Mouse (Mus musculus): Measurements from ENCODE around the gene Mea1.

Mea1 gene

GRCm38 (mm10) chr17:46704887-46705835 lies 26.6 kb downstream of the Mea1 start, which contains the start of gene Ppp2r5d:
Gene Ppp2r5d, minus strand, starts transcription at chr17:46705111.
- peak; percentile 99 for DNase-seq (ENCODE audit: low spot score)

- DNase-seq (ENCODE audit: low spot score) = no peak
Measured at GRCm38 (mm10) chr17:46706375-46707089, 27.9 kb downstream of the Mea1 start.

- peak; percentile 97 for DNase-seq (ENCODE audit: low spot score)
Measured at GRCm38 (mm10) chr17:46710959-46711597, 32.5 kb downstream of the Mea1 start, which contains the start of gene Pex6. Gene Pex6, plus strand, starts transcription at chr17:46711463.

GRCm38 (mm10) chr17:46711612-46712271 lies 33.1 kb downstream of the Mea1 start:
- no peak for DNase-seq (ENCODE audit: low spot score)

GRCm38 (mm10) chr17:46712442-46712841 lies 33.8 kb downstream of the Mea1 start:
- DNase-seq (ENCODE audit: low spot score) = no peak

GRCm38 (mm10) chr17:46713849-46714248 lies 35.3 kb downstream of the Mea1 start:
- no peak for DNase-seq (ENCODE audit: low spot score)

- no peak for DNase-seq (ENCODE audit: low spot score)
Measured at GRCm38 (mm10) chr17:46714756-46715481, 36.3 kb downstream of the Mea1 start.

- DNase-seq (ENCODE audit: low spot score) = no peak
Measured at GRCm38 (mm10) chr17:46721077-46721476, 42.5 kb downstream of the Mea1 start.

- DNase-seq (ENCODE audit: low spot score) = no peak
Measured at GRCm38 (mm10) chr17:46724477-46725084, 46.0 kb downstream of the Mea1 start.

GRCm38 (mm10) chr17:46725273-46725672 lies 46.7 kb downstream of the Mea1 start:
- peak; percentile 74 for DNase-seq (ENCODE audit: low spot score)

GRCm38 (mm10) chr17:46725731-46726645 lies 47.4 kb downstream of the Mea1 start:
- no peak for DNase-seq (ENCODE audit: low spot score)

GRCm38 (mm10) chr17:46727271-46727670 lies 48.7 kb downstream of the Mea1 start:
- DNase-seq (ENCODE audit: low spot score) = no peak

- DNase-seq (ENCODE audit: low spot score) = peak; percentile 50
Measured at GRCm38 (mm10) chr17:46728021-46728420, 49.4 kb downstream of the Mea1 start.

- no peak for DNase-seq (ENCODE audit: low spot score)
Measured at GRCm38 (mm10) chr17:46728496-46728895, 49.9 kb downstream of the Mea1 start.

GRCm38 (mm10) chr17:46728904-46729318 lies 50.3 kb downstream of the Mea1 start, which contains the start of gene Gnmt:
Gene Gnmt, minus strand, starts transcription at chr17:46729168.
- DNase-seq (ENCODE audit: low spot score) = no peak

All from embryo, embryonic 10.5 days (tissue).